Mouse (Mus musculus): ENCODE measurements around the gene Lrrc4.

DNA sequence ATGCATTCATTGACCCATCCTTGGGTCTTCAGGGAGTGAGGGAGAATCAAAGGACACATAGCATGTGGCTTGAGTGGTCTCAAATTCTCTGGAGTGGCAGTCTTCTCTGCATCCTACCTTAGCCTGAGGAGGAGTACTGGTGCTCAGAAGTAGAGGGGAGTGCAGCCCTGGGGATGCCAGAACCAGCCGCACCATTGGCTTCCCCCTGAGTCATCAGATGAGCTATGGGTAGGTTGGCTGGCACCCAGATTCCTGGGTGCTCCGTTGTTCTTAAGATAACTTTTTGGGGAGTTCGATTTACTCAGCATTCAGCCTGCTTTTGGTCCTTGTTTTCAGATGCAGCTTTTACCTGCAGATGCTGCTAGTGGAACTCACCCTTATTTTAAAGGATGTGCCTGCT is 10.0 kb upstream of the Lrrc4 start:
- TF ChIP-seq CTCF (IDR thresholded peaks at IDR 0.05; ENCODE audit: extremely low read depth, insufficient read length, insufficient replicate concordance, low read depth, low read length) (no peak), POLR2A (IDR thresholded peaks at IDR 0.05; ENCODE audit: low read depth, low read length) (no peak)

All from small intestine, adult 2 months (tissue).